Mouse (Mus musculus) megakaryocyte, embryonic 14.5 days (primary cell): Measurements from ENCODE around the gene 2810004N23Rik.

Experiments used
- FLI1 ChIP-seq: IDR thresholded peaks from 2 replicates; pipeline ENCODE4 v1.6.1; 2012; ENCODE audit warnings: low read length, inconsistent platforms, mixed read lengths
- GATA1 ChIP-seq: IDR thresholded peaks from 3 replicates; pipeline ENCODE4 v1.6.1; 2012; ENCODE audit warnings: mixed read lengths, low read length, inconsistent platforms, borderline replicate concordance

DNA sequence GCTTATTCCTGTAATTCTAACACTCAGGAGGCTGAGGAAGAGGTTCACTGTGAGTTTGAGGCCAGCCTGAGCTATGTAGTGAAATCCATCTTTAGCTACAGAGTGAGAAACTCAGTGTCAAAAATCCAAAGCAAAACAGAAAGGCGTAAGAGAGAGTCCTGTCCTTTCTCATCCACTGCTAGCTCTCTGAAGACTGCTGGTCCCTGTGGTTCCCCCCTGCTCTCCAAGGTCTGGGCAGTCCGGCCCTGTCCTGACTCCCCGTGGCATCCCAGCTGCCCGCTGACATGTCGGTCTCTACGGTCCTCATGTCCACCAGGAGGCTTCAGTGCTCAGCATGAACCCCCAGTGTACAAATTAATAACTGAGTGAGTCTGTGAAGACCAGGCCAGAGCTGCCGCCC is 26.6 kb downstream of the 2810004N23Rik start:
- TF ChIP-seq GATA1 (no peak), FLI1 (no peak)
